Mouse (Mus musculus) forebrain, embryonic 15.5 days (tissue): Measurements from ENCODE around the gene Tsc22d1. TPM values are rescaled to one million over a fixed set of nuclear protein-coding genes. Genes with fewer than 3 reads are reported as not detected.

Experiments used
- ATAC-seq: fragments of 200-750 bp; cut with Nextera tagmentation; replicated peaks from 2 replicates; pipeline ENCODE4 v1.8.0; 2017; ENCODE audit warnings: mild to moderate bottlenecking, moderate TSS enrichment, moderate library complexity
- H3K27ac ChIP-seq: fragments of 300-500 bp; sonication (generic); replicated peaks from 2 replicates; pipeline ENCODE4 v1.5.1; 2015; ENCODE audit warnings: mild to moderate bottlenecking, inconsistent platforms
- H3K27me3 ChIP-seq: fragments of 300-500 bp; sonication (generic); 2 replicates; pipeline ENCODE4 v1.6.1; 2015; ENCODE audit warnings: inconsistent platforms
- H3K36me3 ChIP-seq: fragments of 300-500 bp; sonication (generic); 2 replicates; pipeline ENCODE4 v1.6.1; 2015; ENCODE audit warnings: mild to moderate bottlenecking, inconsistent platforms
- H3K4me1 ChIP-seq: fragments of 300-500 bp; sonication (generic); 2 replicates; pipeline ENCODE4 v1.6.1; 2015; ENCODE audit warnings: inconsistent platforms
- H3K4me2 ChIP-seq: fragments of 300-500 bp; sonication (generic); replicated peaks from 2 replicates; pipeline ENCODE4 v1.6.1; 2015; ENCODE audit warnings: mild to moderate bottlenecking, inconsistent platforms
- H3K4me3 ChIP-seq: fragments of 300-500 bp; sonication (generic); 2 replicates; pipeline ENCODE4 v1.5.1; 2015; ENCODE audit warnings: mild to moderate bottlenecking, inconsistent platforms
- H3K9ac ChIP-seq: fragments of 300-500 bp; sonication (generic); replicated peaks from 2 replicates; pipeline ENCODE4 v1.6.1; 2015; ENCODE audit warnings: mild to moderate bottlenecking, inconsistent platforms
- H3K9me3 ChIP-seq: fragments of 300-500 bp; sonication (generic); 2 replicates; pipeline ENCODE4 v1.6.1; 2016; ENCODE audit warnings: inconsistent platforms
- WGBS: fragments of 180-500 bp; shearing (Covaris S2); methylation state at CpG from one replicate; pipeline ENCODE4 v1.1.7; 2015; ENCODE audit warnings: mixed read lengths; 5-methylcytosine and 5-hydroxymethylcytosine counted together
- polyA plus RNA-seq: library from polyadenylated mRNA; unstranded; fragments of >200 nt; fragmentation: Nextera tagmentation; extraction: Ambion mirVana; gene quantifications from 2 replicates; pipeline ENCODE4 v1.2.1, GENCODE M21; 2015

Tsc22d1 gene
- polyA plus RNA-seq, 1 experiment from 2014 or later = 711 TPM

- Histone ChIP-seq H3K4me3 (no peak overlapping the region), H3K9me3 (no peaks in the 10 kb centered on the region), H3K4me1 (peaks cover 4% of the 10 kb centered on the region), H3K27me3 (no peaks in the 10 kb centered on the region), H3K9ac (no peak overlapping the region), H3K4me2 (no peak overlapping the region), H3K27ac (no peak overlapping the region), H3K36me3 (no peaks in the 10 kb centered on the region)
- ATAC-seq = no peak
- WGBS = 79% methylated on average over 9 of the region's 9 CpGs
Measured at GRCm38 (mm10) chr14:76527758-76528313, 113.1 kb downstream of the Tsc22d1 start.

DNA sequence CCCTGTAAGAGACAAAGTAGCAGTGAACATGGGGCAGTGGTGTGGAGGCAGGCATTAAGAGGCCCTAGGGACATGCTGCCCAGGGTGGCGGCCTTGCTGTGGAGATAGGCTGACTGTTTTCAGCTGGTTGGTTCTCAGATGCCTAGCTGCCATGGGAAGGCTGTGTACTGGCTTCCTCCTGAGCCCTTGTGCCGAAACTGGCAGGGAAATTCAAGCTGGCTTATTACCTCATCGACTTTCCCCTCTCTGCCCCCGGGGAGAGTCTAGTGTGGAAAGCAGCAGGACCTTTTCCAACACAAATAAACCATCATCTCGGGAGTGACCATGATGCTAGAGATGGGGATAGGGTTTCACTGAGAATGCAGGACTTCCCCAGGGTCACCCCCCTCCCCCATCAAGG is 113.9 kb downstream of the Tsc22d1 start:
- no peak for ATAC-seq
- H3K27ac ChIP-seq = no peak overlapping the region
- no peak overlapping the region for H3K4me3 ChIP-seq
- no peaks in the 10 kb centered on the region for H3K36me3 ChIP-seq
- 45% methylated on average over 5 of the region's 5 CpGs for WGBS
- no peaks in the 10 kb centered on the region for H3K27me3 ChIP-seq
- no peaks in the 10 kb centered on the region for H3K9me3 ChIP-seq
- H3K4me1 ChIP-seq = peaks cover 12% of the 10 kb centered on the region
- H3K4me2 ChIP-seq = no peak overlapping the region
- no peak overlapping the region for H3K9ac ChIP-seq

- Histone ChIP-seq H3K4me2 (no peak overlapping the region), H3K4me1 (peaks cover 12% of the 10 kb centered on the region), H3K36me3 (no peaks in the 10 kb centered on the region), H3K9ac (no peak overlapping the region), H3K27ac (no peak overlapping the region), H3K4me3 (no peak overlapping the region), H3K27me3 (no peaks in the 10 kb centered on the region), H3K9me3 (no peaks in the 10 kb centered on the region)
- ATAC-seq = no peak
- WGBS = 93% methylated on average over 7 of the region's 7 CpGs
Measured at GRCm38 (mm10) chr14:76531027-76531660, 116.4 kb downstream of the Tsc22d1 start.

- H3K9me3 ChIP-seq = no peaks in the 10 kb centered on the region
- H3K4me2 ChIP-seq = peak overlapping the region; percentile 43
- peak overlapping the region; percentile 34 for H3K9ac ChIP-seq
- WGBS = 52% methylated on average over 20 of the region's 20 CpGs
- H3K36me3 ChIP-seq = no peaks in the 10 kb centered on the region
- peak; percentile 78 for ATAC-seq
- H3K4me1 ChIP-seq = peaks cover 12% of the 10 kb centered on the region
- H3K27me3 ChIP-seq = no peaks in the 10 kb centered on the region
- H3K27ac ChIP-seq = peak overlapping the region; percentile 58
- peak overlapping the region; percentile 21; the same call in 1 of the 2 replicates for H3K4me3 ChIP-seq
Measured at GRCm38 (mm10) chr14:76532257-76533169, 117.8 kb downstream of the Tsc22d1 start.

GRCm38 (mm10) chr14:76533170-76533815 is 118.5 kb downstream of the Tsc22d1 start:
- peak; percentile 36; the same call in 1 of the 2 replicates for ATAC-seq
- Histone ChIP-seq H3K4me1 (peaks cover 12% of the 10 kb centered on the region), H3K4me3 (peak overlapping the region; percentile 21; the same call in 1 of the 2 replicates), H3K27me3 (no peaks in the 10 kb centered on the region), H3K4me2 (peak overlapping the region; percentile 43), H3K9me3 (no peaks in the 10 kb centered on the region), H3K9ac (peak overlapping the region; percentile 34), H3K36me3 (no peaks in the 10 kb centered on the region), H3K27ac (peak overlapping the region; percentile 58)
- WGBS = 20% methylated on average over 10 of the region's 10 CpGs

- Histone ChIP-seq H3K4me2 (no peak overlapping the region), H3K27me3 (no peaks in the 10 kb centered on the region), H3K4me3 (no peak overlapping the region), H3K9ac (no peak overlapping the region), H3K9me3 (no peaks in the 10 kb centered on the region), H3K36me3 (no peaks in the 10 kb centered on the region; the same call in 1 of the 2 replicates), H3K27ac (no peak overlapping the region), H3K4me1 (peaks cover 12% of the 10 kb centered on the region)
- no peak for ATAC-seq
- 93% methylated on average over 1 of the region's 1 CpGs for WGBS
Measured at GRCm38 (mm10) chr14:76535096-76535495, 120.3 kb downstream of the Tsc22d1 start.

- Histone ChIP-seq H3K4me3 (no peak overlapping the region), H3K36me3 (no peaks in the 10 kb centered on the region; the same call in 1 of the 2 replicates), H3K27me3 (no peaks in the 10 kb centered on the region), H3K9me3 (no peaks in the 10 kb centered on the region), H3K27ac (no peak overlapping the region), H3K4me2 (no peak overlapping the region), H3K4me1 (peaks cover 12% of the 10 kb centered on the region), H3K9ac (no peak overlapping the region)
- 36% methylated on average over 6 of the region's 6 CpGs for WGBS
- ATAC-seq = no peak
Measured at GRCm38 (mm10) chr14:76536921-76537320, 122.2 kb downstream of the Tsc22d1 start.

- WGBS = 96% methylated on average over 5 of the region's 5 CpGs
- no peak overlapping the region for H3K4me2 ChIP-seq
- ATAC-seq = no peak
- no peaks in the 10 kb centered on the region for H3K27me3 ChIP-seq
- no peak overlapping the region for H3K27ac ChIP-seq
- H3K9ac ChIP-seq = no peak overlapping the region
- H3K9me3 ChIP-seq = no peaks in the 10 kb centered on the region
- no peak overlapping the region for H3K4me3 ChIP-seq
- no peaks in the 10 kb centered on the region for H3K4me1 ChIP-seq
- peaks cover 3% of the 10 kb centered on the region; the same call in 1 of the 2 replicates for H3K36me3 ChIP-seq
Measured at GRCm38 (mm10) chr14:76540005-76540670, 125.4 kb downstream of the Tsc22d1 start.

- WGBS = 86% methylated on average over 2 of the region's 2 CpGs
- Histone ChIP-seq H3K36me3 (peaks cover 3% of the 10 kb centered on the region; the same call in 1 of the 2 replicates), H3K4me3 (no peak overlapping the region), H3K27ac (no peak overlapping the region), H3K4me2 (no peak overlapping the region), H3K27me3 (no peaks in the 10 kb centered on the region), H3K4me1 (no peaks in the 10 kb centered on the region), H3K9me3 (no peaks in the 10 kb centered on the region), H3K9ac (no peak overlapping the region)
- no peak for ATAC-seq
Measured at GRCm38 (mm10) chr14:76541341-76541740, 126.6 kb downstream of the Tsc22d1 start.

DNA sequence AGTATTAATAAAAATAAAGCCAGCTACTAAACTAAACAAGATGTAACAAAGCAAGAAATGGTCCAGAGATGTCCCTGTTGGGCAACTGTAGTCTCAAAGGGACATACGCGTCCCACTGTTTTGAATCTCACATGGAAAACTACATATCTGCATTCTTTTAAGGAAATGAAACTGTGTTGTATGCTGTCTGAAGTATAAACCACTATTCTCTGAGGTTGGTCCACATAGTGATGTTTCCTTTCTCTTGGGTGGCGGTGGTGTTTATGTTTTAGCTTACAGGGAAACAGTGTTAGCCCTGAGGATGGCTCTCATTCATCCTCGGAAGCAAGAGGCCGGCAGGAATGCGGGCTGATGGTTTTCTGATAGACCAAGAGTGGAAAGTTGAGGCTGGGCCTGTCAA is 129.4 kb downstream of the Tsc22d1 start:
- no peaks in the 10 kb centered on the region for H3K9me3 ChIP-seq
- peaks cover 8% of the 10 kb centered on the region; the same call in 1 of the 2 replicates for H3K36me3 ChIP-seq
- no peak overlapping the region for H3K9ac ChIP-seq
- no peak overlapping the region for H3K27ac ChIP-seq
- no peaks in the 10 kb centered on the region for H3K27me3 ChIP-seq
- no peak for ATAC-seq
- no peak overlapping the region for H3K4me3 ChIP-seq
- H3K4me2 ChIP-seq = no peak overlapping the region
- no peaks in the 10 kb centered on the region for H3K4me1 ChIP-seq
- WGBS = 88% methylated on average over 6 of the region's 6 CpGs

DNA sequence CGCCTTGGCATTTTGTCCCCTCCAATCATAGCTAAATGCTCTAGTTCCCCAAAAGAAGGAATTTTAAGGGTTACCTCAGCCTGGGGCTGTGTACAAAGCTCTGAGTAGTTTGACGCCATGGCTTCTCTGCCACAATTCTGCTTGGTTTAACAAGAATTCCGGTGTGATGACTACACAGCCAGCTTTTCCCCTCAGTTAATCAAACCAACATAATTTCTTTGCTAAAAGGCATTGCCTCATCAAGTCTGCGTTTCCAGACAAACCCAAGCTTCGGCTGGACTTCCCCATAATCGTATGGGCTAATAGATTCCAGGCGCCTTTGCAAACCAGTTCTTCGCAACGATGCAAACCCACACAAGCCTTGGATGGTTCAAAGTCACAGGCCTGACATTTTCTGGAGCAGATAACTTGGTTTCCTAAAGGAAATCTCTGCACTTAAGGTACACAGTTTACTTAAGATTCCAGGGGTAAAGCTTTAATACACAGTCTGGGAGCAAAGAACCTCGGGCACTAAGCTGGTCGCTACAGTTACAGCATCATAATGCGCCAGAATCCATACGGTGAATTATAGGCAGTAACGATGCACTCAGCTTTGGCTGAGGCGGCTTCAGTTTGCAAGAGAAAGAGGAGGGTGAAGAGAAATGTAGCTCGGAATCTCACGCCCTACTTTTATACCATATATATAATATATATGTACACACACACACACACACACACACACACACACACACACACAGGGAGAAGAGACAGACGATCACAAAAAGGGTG is 140.7 kb downstream of the Tsc22d1 start:
- H3K4me3 ChIP-seq = peak overlapping the region; percentile 59
- H3K27me3 ChIP-seq = no peaks in the 10 kb centered on the region
- peak overlapping the region; percentile 80 for H3K9ac ChIP-seq
- ATAC-seq = no peak; the same call in 1 of the 2 replicates
- peak overlapping the region; percentile 91 for H3K27ac ChIP-seq
- H3K9me3 ChIP-seq = no peaks in the 10 kb centered on the region
- H3K4me1 ChIP-seq = peaks cover 15% of the 10 kb centered on the region
- peak overlapping the region; percentile 89 for H3K4me2 ChIP-seq
- WGBS = 39% methylated on average over 18 of the region's 18 CpGs
- H3K36me3 ChIP-seq = no peaks in the 10 kb centered on the region
